Mouse (Mus musculus) heart, embryonic 16.5 days (tissue): ENCODE results near the gene Mosmo. TPM values are rescaled to one million over a fixed set of nuclear protein-coding genes. Genes with fewer than 3 reads are reported as not detected.

ENCODE experiments used
- ATAC-seq: fragments of 200-750 bp; cut with Nextera tagmentation; replicated peaks from 2 replicates; pipeline ENCODE4 v1.8.0; 2017; ENCODE audit warnings: moderate number of reproducible peaks; ENCODE audit not compliant: insufficient read depth, low FRiP score; ENCODE audit errors: extremely low read depth
- H3K27ac ChIP-seq: fragments of 300-500 bp; sonication (generic); 2 replicates; pipeline ENCODE4 v1.5.1; 2014; ENCODE audit warnings: mild to moderate bottlenecking, low read length, control low read depth, moderate library complexity
- H3K27me3 ChIP-seq: fragments of 300-500 bp; sonication (generic); 2 replicates; pipeline ENCODE4 v1.6.1; 2014; ENCODE audit warnings: low read length, mixed read lengths; ENCODE audit not compliant: control insufficient read depth, insufficient read depth
- H3K36me3 ChIP-seq: fragments of 300-500 bp; sonication (generic); 2 replicates; pipeline ENCODE4 v1.6.1; 2014; ENCODE audit not compliant: control insufficient read depth, insufficient read depth
- H3K4me1 ChIP-seq: fragments of 300-500 bp; sonication (generic); 2 replicates; pipeline ENCODE4 v1.6.1; 2014; ENCODE audit warnings: low read length, mixed read lengths; ENCODE audit not compliant: control insufficient read depth, insufficient read depth
- H3K4me2 ChIP-seq: fragments of 300-500 bp; sonication (generic); 2 replicates; pipeline ENCODE4 v1.6.1; 2014; ENCODE audit warnings: low read depth, mild to moderate bottlenecking, control low read depth, low read length
- H3K4me3 ChIP-seq: fragments of 300-500 bp; sonication (generic); 2 replicates; pipeline ENCODE4 v1.5.1; 2014; ENCODE audit warnings: mild to moderate bottlenecking, control low read depth, low read length
- H3K9ac ChIP-seq: fragments of 300-500 bp; sonication (generic); 2 replicates; pipeline ENCODE4 v1.6.1; 2014; ENCODE audit warnings: low read length, control low read depth
- H3K9me3 ChIP-seq: fragments of 300-500 bp; sonication (generic); replicated peaks from 2 replicates; pipeline ENCODE4 v1.6.1; 2016; ENCODE audit warnings: low read length; ENCODE audit not compliant: control insufficient read depth
- WGBS: fragments of 180-500 bp; shearing (Covaris S2); extraction: QIAGEN DNeasy Blood & Tissue Kit; methylation state at CpG from one replicate; pipeline ENCODE4 v1.1.7; 2014; 5-methylcytosine and 5-hydroxymethylcytosine counted together
- polyA plus RNA-seq: library from polyadenylated mRNA; unstranded; fragments of >200 nt; fragmentation: Nextera tagmentation; extraction: Ambion mirVana; gene quantifications from 2 replicates; pipeline ENCODE4 v1.2.1, GENCODE M21; 2015

Gene Mosmo
- polyA plus RNA-seq, 1 experiment from 2014 or later = 6.9 TPM

- ATAC-seq = peak; percentile 49
- Histone ChIP-seq H3K36me3 (no peaks in the 10 kb centered on the region), H3K9ac (no peak within 1 kb of the TSS), H3K9me3 (no peaks in the 10 kb centered on the region), H3K27ac (no peak within 1 kb of the TSS), H3K4me2 (peak within 1 kb of the TSS; percentile 13; the same call in 1 of the 2 replicates), H3K4me3 (no peak within 1 kb of the TSS), H3K27me3 (no peaks in the 10 kb centered on the region), H3K4me1 (0 out of 2 replicates have a peak, but pooled peaks cover 2% of the 10 kb centered on the region)
- 17% methylated on average over 14 of the region's 14 CpGs for WGBS
Observed at GRCm38 (mm10) chr7:120670153-120670875, 7.1 kb upstream of the Mosmo start, which contains the start of gene Pdzd9. Gene Pdzd9 (minus strand): TSS chr7:120670343.

GRCm38 (mm10) chr7:120671271-120671670, 6.1 kb upstream of the Mosmo start:
- Histone ChIP-seq H3K27me3 (no peaks in the 10 kb centered on the region), H3K27ac (no peak overlapping the region), H3K4me1 (peaks cover 2% of the 10 kb centered on the region), H3K4me2 (no peak overlapping the region), H3K9me3 (no peaks in the 10 kb centered on the region), H3K4me3 (no peak overlapping the region), H3K36me3 (no peaks in the 10 kb centered on the region), H3K9ac (no peak overlapping the region)
- 65% methylated on average over 2 of the region's 2 CpGs for WGBS
- ATAC-seq = no peak

- H3K4me1 ChIP-seq = peaks cover 48% of the 10 kb centered on the region
- peak overlapping the region; percentile 97 for H3K9ac ChIP-seq
- peak; percentile 47 for ATAC-seq
- H3K27me3 ChIP-seq = no peaks in the 10 kb centered on the region
- WGBS = 1% methylated on average over 42 of the region's 42 CpGs
- no peaks in the 10 kb centered on the region for H3K9me3 ChIP-seq
- peak overlapping the region; percentile 99 for H3K4me3 ChIP-seq
- H3K4me2 ChIP-seq = peak overlapping the region; percentile 91
- H3K36me3 ChIP-seq = no peaks in the 10 kb centered on the region
- peak overlapping the region; percentile 65 for H3K27ac ChIP-seq
Observed at GRCm38 (mm10) chr7:120677764-120678531, 530 bp downstream of the Mosmo start.

GRCm38 (mm10) chr7:120679023-120679422, 1.6 kb downstream of the Mosmo start:
- Histone ChIP-seq H3K9ac (peak overlapping the region; percentile 97), H3K4me1 (peaks cover 48% of the 10 kb centered on the region), H3K36me3 (no peaks in the 10 kb centered on the region), H3K27me3 (no peaks in the 10 kb centered on the region), H3K4me2 (peak overlapping the region; percentile 91), H3K27ac (peak overlapping the region; percentile 46; the same call in 1 of the 2 replicates), H3K4me3 (peak overlapping the region; percentile 99), H3K9me3 (no peaks in the 10 kb centered on the region)
- no peak for ATAC-seq
- 26% methylated on average over 8 of the region's 8 CpGs for WGBS

- Histone ChIP-seq H3K4me2 (no peak overlapping the region), H3K36me3 (no peaks in the 10 kb centered on the region), H3K4me3 (no peak overlapping the region), H3K27me3 (no peaks in the 10 kb centered on the region), H3K27ac (no peak overlapping the region; the same call in 1 of the 2 replicates), H3K9ac (no peak overlapping the region), H3K9me3 (no peaks in the 10 kb centered on the region), H3K4me1 (peaks cover 54% of the 10 kb centered on the region)
- 29% methylated on average over 4 of the region's 4 CpGs for WGBS
- ATAC-seq = no peak
Observed at GRCm38 (mm10) chr7:120682002-120682401, 4.6 kb downstream of the Mosmo start.

- Histone ChIP-seq H3K4me2 (no peak overlapping the region), H3K4me1 (peaks cover 42% of the 10 kb centered on the region), H3K36me3 (no peaks in the 10 kb centered on the region), H3K27me3 (no peaks in the 10 kb centered on the region), H3K9me3 (no peaks in the 10 kb centered on the region), H3K4me3 (no peak overlapping the region), H3K9ac (no peak overlapping the region), H3K27ac (no peak overlapping the region)
- no peak for ATAC-seq
- WGBS = 53% methylated on average over 2 of the region's 2 CpGs
Observed at GRCm38 (mm10) chr7:120684731-120685161, 7.3 kb downstream of the Mosmo start.

GRCm38 (mm10) chr7:120685227-120685626, 7.8 kb downstream of the Mosmo start:
- Histone ChIP-seq H3K9ac (no peak overlapping the region), H3K9me3 (no peaks in the 10 kb centered on the region), H3K4me1 (peaks cover 37% of the 10 kb centered on the region), H3K36me3 (no peaks in the 10 kb centered on the region), H3K27me3 (no peaks in the 10 kb centered on the region), H3K27ac (no peak overlapping the region), H3K4me3 (no peak overlapping the region), H3K4me2 (no peak overlapping the region)
- 77% methylated on average over 6 of the region's 6 CpGs for WGBS
- no peak for ATAC-seq

- whole genome bisulfite sequencing = 70% methylated on average over 4 of the region's 4 CpGs
- Histone ChIP-seq H3K27me3 (no peaks in the 10 kb centered on the region), H3K9me3 (no peaks in the 10 kb centered on the region), H3K4me1 (peaks cover 17% of the 10 kb centered on the region), H3K4me3 (no peak overlapping the region), H3K36me3 (peaks cover 2% of the 10 kb centered on the region; the same call in 1 of the 2 replicates), H3K4me2 (no peak overlapping the region), H3K9ac (no peak overlapping the region), H3K27ac (no peak overlapping the region)
- no peak for ATAC-seq
Observed at GRCm38 (mm10) chr7:120690634-120691033, 13.2 kb downstream of the Mosmo start.
